Mouse (Mus musculus): ENCODE measurements around the gene Ppp2r3c.
"Not testable (repeated sequence)": the region's sequence is repeated elsewhere in the genome, so short reads cannot be mapped to it uniquely, and the experiment has no call there.

The Ppp2r3c gene

DNA sequence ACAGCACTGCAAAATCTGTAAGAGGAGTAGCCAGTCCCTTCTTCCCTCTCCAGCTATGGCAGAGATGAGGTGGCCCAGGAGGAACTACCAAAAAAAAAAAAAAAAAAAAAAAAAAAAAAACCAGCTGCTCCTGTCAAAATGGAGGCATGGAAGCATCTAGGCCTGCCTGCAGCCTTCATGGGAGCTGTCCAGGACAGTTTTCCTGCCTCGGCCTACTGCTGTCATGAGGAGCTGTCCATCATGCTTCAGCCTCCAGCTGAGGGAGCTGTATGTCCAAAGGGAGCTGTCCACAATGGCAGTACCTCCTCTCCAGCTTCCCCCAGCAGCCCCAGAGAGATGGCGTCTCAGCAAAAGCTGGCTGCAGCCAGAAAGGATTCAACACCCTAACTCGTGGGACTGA, 30.6 kb downstream of the Ppp2r3c start:
- no peak for DNase-seq (ENCODE audit: low spot score)

GRCm38 (mm10) chr12:55263385-55263784, 39.4 kb downstream of the Ppp2r3c start:
- DNase-seq (ENCODE audit: low spot score) = not testable (repeated sequence)

GRCm38 (mm10) chr12:55261950-55262349, 40.8 kb downstream of the Ppp2r3c start:
- not testable (repeated sequence) for DNase-seq (ENCODE audit: low spot score)

GRCm38 (mm10) chr12:55242243-55242642, 60.6 kb downstream of the Ppp2r3c start:
- DNase-seq (ENCODE audit: low spot score) = not testable (repeated sequence)

DNA sequence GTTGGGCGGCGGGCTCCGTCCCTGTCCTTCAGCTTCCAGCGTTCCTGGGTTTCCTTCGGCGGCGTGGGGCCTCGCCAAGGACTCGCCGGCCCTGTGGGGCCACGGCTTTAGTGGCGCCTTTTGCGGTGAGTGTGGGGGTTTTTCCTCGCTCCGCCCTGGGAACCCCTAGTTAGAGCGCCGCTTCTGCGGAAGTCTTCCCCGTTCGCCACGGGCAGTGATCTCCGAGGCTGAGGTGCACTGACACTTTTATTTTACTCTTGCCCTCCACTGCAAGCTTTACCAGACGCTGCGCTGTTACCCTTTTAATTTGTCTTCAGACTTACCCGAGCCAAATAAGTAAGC, 72.3 kb downstream of the Ppp2r3c start:
- DNase-seq (ENCODE audit: low spot score) = not testable (repeated sequence)

- DNase-seq (ENCODE audit: low spot score) = not testable (repeated sequence)
Observed at GRCm38 (mm10) chr12:55229626-55230519, 72.9 kb downstream of the Ppp2r3c start, which contains the start of gene Srp54c. Srp54c (plus strand) TSS chr12:55230168.
